Mouse (Mus musculus) stomach, postnatal 0 days (tissue): Measurements from ENCODE around the gene Mboat7. TPM values are rescaled to one million over a fixed set of nuclear protein-coding genes. Genes with fewer than 3 reads are reported as not detected.
"Not testable (repeated sequence)": the region's sequence is repeated elsewhere in the genome, so short reads cannot be mapped to it uniquely, and the experiment has no call there.

Experiments used
- ATAC-seq: fragments of 200-750 bp; cut with Nextera tagmentation; 2 replicates; pipeline ENCODE4 v1.8.0; 2017; ENCODE audit not compliant: low FRiP score, low TSS enrichment
- DNase-seq: peaks from one replicate; pipeline ENCODE4 v3.0.0-alpha.2; 2016; ENCODE audit warnings: low spot score
- H3K27ac ChIP-seq: fragments of 300-500 bp; sonication (generic); replicated peaks from 2 replicates; pipeline ENCODE4 v1.5.1; 2014; ENCODE audit warnings: mild to moderate bottlenecking, control low read depth
- H3K27me3 ChIP-seq: fragments of 300-500 bp; sonication (generic); 2 replicates; pipeline ENCODE4 v1.6.1; 2014; ENCODE audit warnings: low read length; ENCODE audit not compliant: control insufficient read depth, insufficient read depth
- H3K36me3 ChIP-seq: fragments of 300-500 bp; sonication (generic); 2 replicates; pipeline ENCODE4 v1.6.1; 2014; ENCODE audit warnings: low read length, mixed read lengths; ENCODE audit not compliant: control insufficient read depth, insufficient read depth
- H3K4me1 ChIP-seq: fragments of 300-500 bp; sonication (generic); replicated peaks from 2 replicates; pipeline ENCODE4 v1.6.1; 2014; ENCODE audit warnings: antibody characterized with exemption; ENCODE audit not compliant: control insufficient read depth, insufficient read depth
- H3K4me2 ChIP-seq: fragments of 300-500 bp; sonication (generic); replicated peaks from 2 replicates; pipeline ENCODE4 v1.6.1; 2014; ENCODE audit warnings: low read depth, mild to moderate bottlenecking, control low read depth, moderate library complexity
- H3K4me3 ChIP-seq: fragments of 300-500 bp; sonication (generic); 2 replicates; pipeline ENCODE4 v1.5.1; 2014; ENCODE audit warnings: low read depth, low read length, control low read depth
- H3K9ac ChIP-seq: fragments of 300-500 bp; sonication (generic); 2 replicates; pipeline ENCODE4 v1.6.1; 2014; ENCODE audit warnings: mild to moderate bottlenecking, low read length, control low read depth, mixed read lengths
- H3K9me3 ChIP-seq: fragments of 300-500 bp; sonication (generic); 2 replicates; pipeline ENCODE4 v1.6.1; 2016; ENCODE audit warnings: low read length; ENCODE audit not compliant: control insufficient read depth
- CTCF ChIP-seq: IDR thresholded peaks from 2 replicates; pipeline ENCODE4 v1.5.1; 2016; ENCODE audit warnings: antibody characterized with exemption, low read depth, mild to moderate bottlenecking, moderate library complexity
- EP300 ChIP-seq: optimal IDR thresholded peaks from 2 replicates; pipeline ENCODE3; 2016; ENCODE audit warnings: antibody characterized with exemption
- WGBS: fragments of 180-500 bp; shearing (Covaris S2); extraction: QIAGEN DNeasy Blood & Tissue Kit; methylation state at CpG from one replicate; pipeline ENCODE4 v1.1.7; 2014; 5-methylcytosine and 5-hydroxymethylcytosine counted together
- polyA plus RNA-seq: library from polyadenylated mRNA; unstranded; fragments of >200 nt; fragmentation: Nextera tagmentation; extraction: Ambion mirVana; gene quantifications from 2 replicates; pipeline ENCODE4 v1.2.1, GENCODE M21; 2015

The Mboat7 gene
- 27.1 and 28.3 TPM in 2 replicates for polyA plus RNA-seq

- Histone ChIP-seq H3K36me3 (peaks cover 12% of the 10 kb centered on the region; the same call in 1 of the 2 replicates), H3K9me3 (no peaks in the 10 kb centered on the region), H3K4me2 (peak within 1 kb of the TSS; percentile 91), H3K27me3 (no peaks in the 10 kb centered on the region), H3K27ac (peak within 1 kb of the TSS; percentile 95), H3K4me1 (no peaks in the 10 kb centered on the region), H3K9ac (peak within 1 kb of the TSS; percentile 84), H3K4me3 (peak within 1 kb of the TSS; percentile 83)
- under 1% methylated on average over 55 of the region's 55 CpGs for WGBS
- TF ChIP-seq EP300 (no peak), CTCF (no peak)
- DNase-seq (peak; percentile 97), ATAC-seq (peak; percentile 92)
Observed at GRCm38 (mm10) chr7:3692987-3693808, at the start of gene Mboat7. Mboat7 (minus strand) TSS chr7:3693523.

- not testable (repeated sequence) for H3K27ac ChIP-seq, H3K4me3 ChIP-seq, H3K36me3 ChIP-seq, H3K4me2 ChIP-seq, H3K4me1 ChIP-seq, H3K27me3 ChIP-seq, H3K9me3 ChIP-seq, ATAC-seq, H3K9ac ChIP-seq, DNase-seq
- no CpG with 5 or more reads among the region's 1 CpGs for WGBS
Observed at GRCm38 (mm10) chr7:3732675-3733074, 39.4 kb upstream of the Mboat7 start.

- H3K4me2 ChIP-seq, H3K27ac ChIP-seq, ATAC-seq, DNase-seq, H3K9ac ChIP-seq, H3K4me1 ChIP-seq, H3K27me3 ChIP-seq, H3K36me3 ChIP-seq, H3K9me3 ChIP-seq, H3K4me3 ChIP-seq: not testable (repeated sequence)
Observed at GRCm38 (mm10) chr7:3725459-3725858, 32.1 kb upstream of the Mboat7 start.

- H3K4me1 ChIP-seq, H3K9me3 ChIP-seq, H3K36me3 ChIP-seq, H3K4me2 ChIP-seq, H3K9ac ChIP-seq, H3K27ac ChIP-seq, H3K4me3 ChIP-seq, H3K27me3 ChIP-seq, ATAC-seq, DNase-seq: not testable (repeated sequence)
- 33% methylated on average over 1 of the region's 3 CpGs for WGBS
Observed at GRCm38 (mm10) chr7:3720268-3720667, 26.9 kb upstream of the Mboat7 start, which contains the start of gene Pirb. Pirb (minus strand) TSS chr7:3720391.

- no peak for ATAC-seq
- Histone ChIP-seq H3K4me2 (no peak overlapping the region), H3K27me3 (no peaks in the 10 kb centered on the region), H3K4me3 (no peak overlapping the region), H3K36me3 (no peaks in the 10 kb centered on the region), H3K9ac (no peak overlapping the region), H3K27ac (no peak overlapping the region), H3K4me1 (no peaks in the 10 kb centered on the region), H3K9me3 (no peaks in the 10 kb centered on the region)
- TF ChIP-seq EP300: no peak
- no peak for TF ChIP-seq CTCF
- 35% methylated on average over 1 of the region's 1 CpGs for WGBS
- DNase-seq: no peak
Observed at GRCm38 (mm10) chr7:3715249-3715648, 21.9 kb upstream of the Mboat7 start.

GRCm38 (mm10) chr7:3712264-3712942 lies 19.1 kb upstream of the Mboat7 start:
- DNase-seq (no peak), ATAC-seq (no peak)
- no peaks in the 10 kb centered on the region for H3K9me3 ChIP-seq
- H3K4me2 ChIP-seq: no peak overlapping the region
- H3K27ac ChIP-seq: no peak overlapping the region
- TF ChIP-seq CTCF (no peak), EP300 (no peak)
- no peak overlapping the region for H3K4me3 ChIP-seq
- H3K4me1 ChIP-seq: no peaks in the 10 kb centered on the region
- no peaks in the 10 kb centered on the region for H3K27me3 ChIP-seq
- no peaks in the 10 kb centered on the region for H3K36me3 ChIP-seq
- 25% methylated on average over 5 of the region's 5 CpGs for WGBS
- no peak overlapping the region for H3K9ac ChIP-seq
